8 mouse cellular contexts compared by ENCODE assay signal in the genomic region with DNA sequence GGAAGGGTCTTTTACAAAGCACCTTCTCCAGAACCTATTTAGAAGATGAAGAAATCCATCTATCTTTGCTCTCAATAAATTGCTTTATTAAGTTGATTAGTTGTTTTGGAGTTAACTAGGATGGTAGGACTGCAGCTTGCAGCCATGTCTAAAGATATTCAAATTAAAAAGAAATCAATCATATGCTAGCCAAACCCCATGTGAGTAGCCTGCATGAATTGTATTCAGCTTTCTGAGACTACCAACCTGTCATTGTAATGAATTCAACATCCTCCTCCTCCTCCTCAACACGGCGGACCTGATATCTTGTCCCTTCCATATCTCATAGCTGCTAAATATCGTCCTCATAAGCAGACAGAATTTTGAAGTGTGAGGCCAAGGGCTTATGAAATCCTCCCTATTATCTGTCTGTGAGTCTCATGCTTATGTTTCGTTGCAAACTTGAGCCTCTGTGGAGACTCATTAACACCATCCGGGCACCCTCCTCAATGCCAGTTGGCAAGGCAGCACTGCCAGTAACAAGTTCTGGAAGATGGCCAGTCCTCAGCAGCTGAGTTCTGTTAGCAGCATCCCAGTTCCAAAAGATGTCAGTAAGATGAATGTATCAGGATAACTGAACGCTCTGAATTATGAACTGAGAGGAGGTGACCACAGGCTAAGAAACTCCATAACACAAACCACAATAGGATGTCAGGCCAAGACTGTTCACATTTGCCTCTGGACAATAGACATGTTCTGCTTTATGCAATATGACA. TPM values are rescaled to one million over a fixed set of nuclear protein-coding genes. Genes with fewer than 3 reads are reported as not detected.
A peak's percentile ranks its signal among the peaks of the same experiment; 100 is the strongest.
DNase-seq lines count a peak whose midpoint lies in the region; ATAC-seq and TF ChIP-seq lines count a peak whose summit lies in the region.

No protein-coding gene starts in this region.

- no peaks in the 10 kb centered on the region for H3K27me3 ChIP-seq in lung, embryonic 14.5 days (ENCODE audit: insufficient read depth, low read length)

- DNase-seq in gastrocnemius, postnatal 10 days = peak; percentile 25
- DNase-seq in gastrocnemius, postnatal 25 days = no peak
- DNase-seq in cerebellum, adult 11 months = peak; percentile 57
- peak; percentile 44 to 47 for DNase-seq in heart, postnatal 36 days
- DNase-seq in lung, embryonic 14.5 days = peak; percentile 76
- no peak for DNase-seq in spleen, postnatal 10 days (ENCODE audit: low spot score in 2 of 2)
- no peak for DNase-seq in kidney, postnatal 14 days
- DNase-seq in c-Kit-positive CD71-positive TER-119-positive erythroid progenitor cells, embryonic 14.5 days (ENCODE audit: low spot score) = no peak

- no peak overlapping the region for H3K9ac ChIP-seq in lung, embryonic 14.5 days

- no peak overlapping the region for H3K4me3 ChIP-seq in lung, embryonic 14.5 days (ENCODE audit: low read depth, low read length)

- no peak for TF ChIP-seq CTCF in lung, embryonic 14.5 days (IDR thresholded peaks at IDR 0.05; ENCODE audit: low read depth)

- no peaks in the 10 kb centered on the region; the same call in 1 of the 2 replicates for H3K4me1 ChIP-seq in lung, embryonic 14.5 days (ENCODE audit: insufficient read depth)

- peak; percentile 68; the same call in 1 of the 2 replicates for ATAC-seq in lung, embryonic 14.5 days (ENCODE audit: insufficient read depth)

- no peaks in the 10 kb centered on the region for H3K36me3 ChIP-seq in lung, embryonic 14.5 days (ENCODE audit: insufficient read depth)

- H3K9me3 ChIP-seq in lung, embryonic 14.5 days (ENCODE audit: low read depth, low read length) = no peaks in the 10 kb centered on the region

- no peak overlapping the region for H3K4me2 ChIP-seq in lung, embryonic 14.5 days

- intact Hi-C loops in heart, postnatal 36 days (cut with DNase I) = loop anchor here (10.0 kb wide), 1 partner anchor 99 kb away; no protein-coding TSS in a partner anchor

- H3K27ac ChIP-seq in lung, embryonic 14.5 days (ENCODE audit: low read depth) = no peak overlapping the region

- 58% methylated on average over 6 of the region's 6 CpGs for WGBS in lung, embryonic 14.5 days

RNA-seq across cellular contexts. Expression of a gene that starts 55.0 kb away (rescaled TPM):
- under 1 TPM; 0.18 to 0.19 TPM for total RNA-seq in gastrocnemius, postnatal 10 days (2021)
- total RNA-seq in gastrocnemius, postnatal 25 days (2021) = under 1 TPM in 1 of 2 experiments, not detected in 1; 0.08 TPM
- under 1 TPM; 0.42 to 0.76 TPM for total RNA-seq in heart, postnatal 36 days (2021)
- polyA plus RNA-seq in lung, embryonic 14.5 days (2014; fragmentation: Nextera tagmentation; extraction: Ambion mirVana) = 0.28 TPM in 1 of 2 replicates, not detected in the other

Comparison
In these comparisons a context has a peak if more than half of its experiments do, and no peak if none do; other contexts are left out.
1. DNase-seq: peak in gastrocnemius, postnatal 10 days (single experiment), cerebellum, adult 11 months (single experiment), heart, postnatal 36 days (2 of 2) and lung, embryonic 14.5 days (single experiment); none in gastrocnemius, postnatal 25 days (single experiment), spleen, postnatal 10 days (0 of 2), kidney, postnatal 14 days (single experiment) and c-Kit-positive CD71-positive TER-119-positive erythroid progenitor cells, embryonic 14.5 days (single experiment).